In genomic region chr19:58110491-58110890, GRCm38 (mm10) we compare ENCODE assay signal across 23 mouse cellular contexts.
"Had no signal": no experiment of that assay in that cellular context is flagged by ENCODE, and none has a peak within 500 bp of the region (broad histone marks: within the 10 kb centered on the region; RNA-seq: fewer than 3 reads in every experiment).

No protein-coding gene starts in this region.

- DNase-seq: gastrocnemius, postnatal 14 days; gastrocnemius, postnatal 36 days; heart, adult 18-20 months; heart, postnatal 14 days; heart, postnatal 36 days; kidney, adult 11 months; kidney, adult 2 months; kidney, postnatal 25 days; layer of hippocampus, adult 9-11 months; layer of hippocampus, postnatal 36 days; left cerebral cortex, postnatal 4 days had no signal

- H3K36me3 ChIP-seq: heart, embryonic 13.5 days; heart, embryonic 15.5 days; hindbrain, embryonic 13.5 days; hindbrain, embryonic 15.5 days; limb, embryonic 13.5 days; limb, embryonic 15.5 days; liver, embryonic 12.5 days had no signal

- H3K27me3 ChIP-seq: heart, embryonic 13.5 days; heart, embryonic 15.5 days; hindbrain, embryonic 15.5 days; limb, embryonic 13.5 days; limb, embryonic 15.5 days; liver, embryonic 12.5 days had no signal

- H3K9me3 ChIP-seq: heart, embryonic 13.5 days; heart, embryonic 15.5 days; hindbrain, embryonic 13.5 days; hindbrain, embryonic 15.5 days; limb, embryonic 13.5 days; limb, embryonic 15.5 days; liver, embryonic 12.5 days had no signal

- H3K4me2 ChIP-seq: heart, embryonic 11.5 days; heart, embryonic 13.5 days; heart, embryonic 15.5 days; hindbrain, embryonic 13.5 days; hindbrain, embryonic 15.5 days; limb, embryonic 13.5 days; limb, embryonic 15.5 days; liver, embryonic 12.5 days had no signal

- ATAC-seq: hindbrain, postnatal 0 days; intestine, embryonic 16.5 days; liver, embryonic 12.5 days had no signal

- H3K27ac ChIP-seq: heart, embryonic 13.5 days; heart, embryonic 15.5 days; hindbrain, embryonic 13.5 days; hindbrain, embryonic 15.5 days; hindbrain, postnatal 0 days; kidney, postnatal 0 days; limb, embryonic 13.5 days; limb, embryonic 15.5 days; liver, embryonic 12.5 days; liver, embryonic 14.5 days had no signal

- H3K4me1 ChIP-seq: heart, embryonic 15.5 days; limb, embryonic 15.5 days; liver, embryonic 12.5 days had no signal

- H3K9ac ChIP-seq: heart, embryonic 13.5 days; heart, embryonic 15.5 days; hindbrain, embryonic 13.5 days; hindbrain, embryonic 15.5 days; limb, embryonic 13.5 days; limb, embryonic 15.5 days; liver, embryonic 12.5 days; liver, embryonic 14.5 days had no signal

- H3K4me3 ChIP-seq: heart, embryonic 13.5 days; heart, embryonic 15.5 days; hindbrain, embryonic 13.5 days; hindbrain, embryonic 15.5 days; limb, embryonic 13.5 days; limb, embryonic 15.5 days; liver, embryonic 12.5 days had no signal
